Mouse (Mus musculus): ENCODE results near the gene Pmm2. TPM values are rescaled to one million over a fixed set of nuclear protein-coding genes. Genes with fewer than 3 reads are reported as not detected.

Gene Pmm2
- polyA plus RNA-seq (2012; rRNA removed), result 47.8 and 55.4 TPM in 2 replicates

GRCm38 (mm10) chr16:8637217-8638051 is at the start of gene Pmm2, which contains the start of gene Tmem186:
Gene Pmm2 (plus strand): TSS chr16:8637674.
Gene Tmem186 (minus strand): TSS chr16:8637712.
- peak; percentile 80 for DNase-seq
- WGBS, result under 1% methylated on average over 59 of the region's 59 CpGs
- peak within 1 kb of the TSS; percentile 99 for H3K4me3 ChIP-seq (replicated peaks; ENCODE audit: extremely low read depth, low read depth, low read length)
- peak; percentile 55; the same call in 1 of the 2 replicates for TF ChIP-seq POLR2A (IDR thresholded peaks at IDR 0.05; ENCODE audit: borderline replicate concordance, extremely low read depth, low read depth, low read length)
- TF ChIP-seq CTCF (IDR thresholded peaks at IDR 0.05; ENCODE audit: insufficient read depth, low read length), result no peak
- peaks cover 8% of the 10 kb centered on the region; the same call in 1 of the 2 replicates for H3K4me1 ChIP-seq (ENCODE audit: control insufficient read depth, insufficient read depth, low read length)

GRCm38 (mm10) chr16:8595411-8595810 is 42.1 kb upstream of the Pmm2 start:
- no peaks in the 10 kb centered on the region for H3K4me1 ChIP-seq (ENCODE audit: control insufficient read depth, insufficient read depth, low read length)
- DNase-seq, result no peak
- H3K4me3 ChIP-seq (replicated peaks; ENCODE audit: extremely low read depth, low read depth, low read length), result no peak overlapping the region
- WGBS, result 54% methylated on average over 4 of the region's 4 CpGs
- TF ChIP-seq CTCF (IDR thresholded peaks at IDR 0.05; ENCODE audit: insufficient read depth, low read length) (no peak), POLR2A (IDR thresholded peaks at IDR 0.05; ENCODE audit: borderline replicate concordance, extremely low read depth, low read depth, low read length) (no peak)

- Histone ChIP-seq H3K4me1 (ENCODE audit: control insufficient read depth, insufficient read depth, low read length) (no peaks in the 10 kb centered on the region), H3K4me3 (replicated peaks; ENCODE audit: extremely low read depth, low read depth, low read length) (no peak overlapping the region)
- WGBS, result 82% methylated on average over 4 of the region's 4 CpGs
- TF ChIP-seq POLR2A (IDR thresholded peaks at IDR 0.05; ENCODE audit: borderline replicate concordance, extremely low read depth, low read depth, low read length) (no peak), CTCF (IDR thresholded peaks at IDR 0.05; ENCODE audit: insufficient read depth, low read length) (no peak)
- no peak for DNase-seq
Observed at GRCm38 (mm10) chr16:8596336-8596735, 41.1 kb upstream of the Pmm2 start.

- Histone ChIP-seq H3K4me1 (ENCODE audit: control insufficient read depth, insufficient read depth, low read length) (no peaks in the 10 kb centered on the region), H3K4me3 (replicated peaks; ENCODE audit: extremely low read depth, low read depth, low read length) (no peak overlapping the region)
- no peak for DNase-seq
- TF ChIP-seq POLR2A (IDR thresholded peaks at IDR 0.05; ENCODE audit: borderline replicate concordance, extremely low read depth, low read depth, low read length) (no peak), CTCF (IDR thresholded peaks at IDR 0.05; ENCODE audit: insufficient read depth, low read length) (no peak)
- 84% methylated on average over 5 of the region's 5 CpGs for WGBS
Observed at GRCm38 (mm10) chr16:8597516-8597915, 40.0 kb upstream of the Pmm2 start.

GRCm38 (mm10) chr16:8603789-8604188 is 33.7 kb upstream of the Pmm2 start:
- no peak overlapping the region for H3K4me3 ChIP-seq (replicated peaks; ENCODE audit: extremely low read depth, low read depth, low read length)
- DNase-seq, result no peak
- WGBS, result 68% methylated on average over 3 of the region's 3 CpGs

GRCm38 (mm10) chr16:8610397-8610796 is 27.1 kb upstream of the Pmm2 start:
- no peak overlapping the region for H3K4me3 ChIP-seq (replicated peaks; ENCODE audit: extremely low read depth, low read depth, low read length)
- DNase-seq, result no peak
- 55% methylated on average over 3 of the region's 3 CpGs for WGBS
- no peaks in the 10 kb centered on the region for H3K4me1 ChIP-seq (ENCODE audit: control insufficient read depth, insufficient read depth, low read length)
- TF ChIP-seq POLR2A (IDR thresholded peaks at IDR 0.05; ENCODE audit: borderline replicate concordance, extremely low read depth, low read depth, low read length), result no peak
- TF ChIP-seq CTCF (IDR thresholded peaks at IDR 0.05; ENCODE audit: insufficient read depth, low read length), result no peak

More at GRCm38 (mm10) chr16:8603789-8604188, 33.7 kb upstream of the Pmm2 start:
- TF ChIP-seq CTCF (IDR thresholded peaks at IDR 0.05; ENCODE audit: insufficient read depth, low read length) (no peak), POLR2A (IDR thresholded peaks at IDR 0.05; ENCODE audit: borderline replicate concordance, extremely low read depth, low read depth, low read length) (no peak)
- H3K4me1 ChIP-seq (ENCODE audit: control insufficient read depth, insufficient read depth, low read length), result no peaks in the 10 kb centered on the region

- WGBS, result 75% methylated on average over 8 of the region's 8 CpGs
- no peaks in the 10 kb centered on the region for H3K4me1 ChIP-seq (ENCODE audit: control insufficient read depth, insufficient read depth, low read length)
- no peak for DNase-seq
- H3K4me3 ChIP-seq (replicated peaks; ENCODE audit: extremely low read depth, low read depth, low read length), result no peak overlapping the region
- TF ChIP-seq CTCF (IDR thresholded peaks at IDR 0.05; ENCODE audit: insufficient read depth, low read length), result no peak
- no peak for TF ChIP-seq POLR2A (IDR thresholded peaks at IDR 0.05; ENCODE audit: borderline replicate concordance, extremely low read depth, low read depth, low read length)
Observed at GRCm38 (mm10) chr16:8612214-8613005, 25.1 kb upstream of the Pmm2 start.

- WGBS, result 69% methylated on average over 4 of the region's 4 CpGs
- TF ChIP-seq CTCF (IDR thresholded peaks at IDR 0.05; ENCODE audit: insufficient read depth, low read length) (no peak), POLR2A (IDR thresholded peaks at IDR 0.05; ENCODE audit: borderline replicate concordance, extremely low read depth, low read depth, low read length) (no peak)
- Histone ChIP-seq H3K4me1 (ENCODE audit: control insufficient read depth, insufficient read depth, low read length) (no peaks in the 10 kb centered on the region), H3K4me3 (replicated peaks; ENCODE audit: extremely low read depth, low read depth, low read length) (no peak overlapping the region)
- DNase-seq, result no peak
Observed at GRCm38 (mm10) chr16:8613039-8613438, 24.4 kb upstream of the Pmm2 start.

- DNase-seq, result no peak
- Histone ChIP-seq H3K4me3 (replicated peaks; ENCODE audit: extremely low read depth, low read depth, low read length) (no peak overlapping the region), H3K4me1 (ENCODE audit: control insufficient read depth, insufficient read depth, low read length) (no peaks in the 10 kb centered on the region)
- TF ChIP-seq CTCF (IDR thresholded peaks at IDR 0.05; ENCODE audit: insufficient read depth, low read length) (no peak), POLR2A (IDR thresholded peaks at IDR 0.05; ENCODE audit: borderline replicate concordance, extremely low read depth, low read depth, low read length) (no peak)
- 79% methylated on average over 3 of the region's 3 CpGs for WGBS
Observed at GRCm38 (mm10) chr16:8613447-8613846, 24.0 kb upstream of the Pmm2 start.

All from lung, adult 2 months (tissue).